In genomic region chr11:62551226-62552119, GRCm38 (mm10) we compare ENCODE assay signal across 8 mouse cellular contexts. TPM values are rescaled to one million over a fixed set of nuclear protein-coding genes. Genes with fewer than 3 reads are reported as not detected.
DNase-seq lines count a peak whose midpoint lies in the region.

No protein-coding gene starts in this region.

- peak; percentile 59 for DNase-seq in MEL-GATA-1-ER (ENCODE audit: extremely low read depth, low read depth)
- peak; percentile 93 for DNase-seq in cerebellum, adult 8-10 months
- peak; percentile 88 for DNase-seq in forelimb bud, embryonic 11.5 days (ENCODE audit: low read depth, low spot score)
- DNase-seq in hindbrain, embryonic 10.5 days (ENCODE audit: low spot score) = peak; percentile 90
- peak; percentile 83 to 87 for DNase-seq in layer of hippocampus, postnatal 36 days
- peak; percentile 93 for DNase-seq in lung, postnatal 4 days
- peak; percentile 97 for DNase-seq in retina, postnatal 1 day
- DNase-seq in thymus, postnatal 4 days = peak; percentile 96

- H3K27ac ChIP-seq in hindbrain, embryonic 10.5 days = peak overlapping the region; percentile 99

- H3K9me3 ChIP-seq in hindbrain, embryonic 10.5 days = no peaks in the 10 kb centered on the region

- H3K4me3 ChIP-seq in hindbrain, embryonic 10.5 days = peak overlapping the region; percentile 67

- WGBS in hindbrain, embryonic 10.5 days = under 1% methylated on average over 58 of the region's 58 CpGs

- no peaks in the 10 kb centered on the region for H3K27me3 ChIP-seq in hindbrain, embryonic 10.5 days (ENCODE audit: insufficient read depth, poor library complexity, severe bottlenecking)

- peaks cover 37% of the 10 kb centered on the region for H3K4me1 ChIP-seq in hindbrain, embryonic 10.5 days (replicated peaks)

- H3K36me3 ChIP-seq in hindbrain, embryonic 10.5 days = peaks cover 30% of the 10 kb centered on the region

RNA-seq across cellular contexts. Expression of gene Ubb, which starts 0.5 kb away (rescaled TPM):
- polyA plus RNA-seq in hindbrain, embryonic 10.5 days (2016; fragmentation: Nextera tagmentation; extraction: Ambion mirVana) = 3,368 and 3,918 TPM in 2 replicates
- 1,000 to 10,000 TPM; 1,774 to 1,889 TPM for total RNA-seq in layer of hippocampus, postnatal 36 days (2021)

RNA-seq across cellular contexts. Expression of gene Cenpv, which starts 12.4 kb away (rescaled TPM):
- 27.8 and 39.0 TPM in 2 replicates for polyA plus RNA-seq in hindbrain, embryonic 10.5 days (2016; fragmentation: Nextera tagmentation; extraction: Ambion mirVana)
- 10 to 100 TPM; 37.6 to 39.6 TPM for total RNA-seq in layer of hippocampus, postnatal 36 days (2021)

RNA-seq across cellular contexts. Expression of gene Trpv2, which starts 22.8 kb away (rescaled TPM):
- 6.2 and 6.5 TPM in 2 replicates for polyA plus RNA-seq in hindbrain, embryonic 10.5 days (2016; fragmentation: Nextera tagmentation; extraction: Ambion mirVana)
- total RNA-seq in layer of hippocampus, postnatal 36 days (2021) = 10 to 100 TPM; 13.1 to 13.9 TPM

Comparison
In these comparisons a context has a peak if more than half of its experiments do, and no peak if none do; other contexts are left out.
1. Peak in every context shown above with its lines: DNase-seq, H3K4me3 ChIP-seq and H3K27ac ChIP-seq.